ENCODE assay signal across 31 mouse cellular contexts in genomic region chr6:22222087-22222486, GRCm38 (mm10).
DNase-seq lines count a peak whose midpoint lies in the region; ATAC-seq and TF ChIP-seq lines count a peak whose summit lies in the region.
"Had no signal": no experiment of that assay in that cellular context is flagged by ENCODE, and none has a peak within 500 bp of the region (broad histone marks: within the 10 kb centered on the region; RNA-seq: fewer than 3 reads in every experiment).

No protein-coding gene starts in this region.

- H3K36me3 ChIP-seq in liver, embryonic 15.5 days (replicated peaks), result no peaks in the 10 kb centered on the region
- H3K36me3 ChIP-seq in liver, embryonic 16.5 days (ENCODE audit: control insufficient read depth, insufficient read depth), result no peaks in the 10 kb centered on the region
- peaks cover 26% of the 10 kb centered on the region for H3K36me3 ChIP-seq in embryonic facial prominence, embryonic 10.5 days (replicated peaks)
- H3K36me3 ChIP-seq in kidney, embryonic 14.5 days (ENCODE audit: control insufficient read depth, insufficient read depth, low read length), result peaks cover 3% of the 10 kb centered on the region; the same call in 1 of the 2 replicates
- H3K36me3 ChIP-seq: hindbrain, embryonic 10.5 days; hindbrain, embryonic 15.5 days had no signal

- H3K9ac ChIP-seq in liver, embryonic 15.5 days, result no peak overlapping the region
- no peak overlapping the region for H3K9ac ChIP-seq in liver, embryonic 16.5 days (ENCODE audit: low read depth, low read length)
- H3K9ac ChIP-seq in kidney, embryonic 14.5 days (ENCODE audit: low read depth, low read length), result no peak overlapping the region
- H3K9ac ChIP-seq: forebrain, postnatal 0 days; hindbrain, embryonic 15.5 days; limb, embryonic 15.5 days had no signal

- H3K4me1 ChIP-seq in liver, embryonic 15.5 days (replicated peaks), result no peaks in the 10 kb centered on the region
- H3K4me1 ChIP-seq in liver, embryonic 16.5 days (ENCODE audit: control insufficient read depth, low read depth, low read length), result no peaks in the 10 kb centered on the region
- H3K4me1 ChIP-seq in embryonic facial prominence, embryonic 10.5 days, result no peaks in the 10 kb centered on the region
- no peaks in the 10 kb centered on the region for H3K4me1 ChIP-seq in kidney, embryonic 14.5 days (ENCODE audit: control insufficient read depth, insufficient read depth, low read length)
- H3K4me1 ChIP-seq: hindbrain, embryonic 10.5 days; hindbrain, embryonic 15.5 days had no signal

- no peak overlapping the region for H3K27ac ChIP-seq in liver, embryonic 15.5 days (replicated peaks)
- no peak overlapping the region for H3K27ac ChIP-seq in liver, embryonic 16.5 days (ENCODE audit: low read length)
- H3K27ac ChIP-seq in embryonic facial prominence, embryonic 10.5 days (replicated peaks), result no peak overlapping the region
- no peak overlapping the region for H3K27ac ChIP-seq in gastrocnemius, adult 2 months
- no peak overlapping the region for H3K27ac ChIP-seq in kidney, embryonic 14.5 days (ENCODE audit: low read depth, low read length)
- H3K27ac ChIP-seq: hindbrain, embryonic 10.5 days; hindbrain, embryonic 15.5 days; layer of hippocampus, adult 2 months; limb, embryonic 15.5 days had no signal

- intact Hi-C loops in gastrocnemius, adult 2 months (cut with DNase I), result no loop called here

- H3K4me2 ChIP-seq in liver, embryonic 15.5 days, result no peak overlapping the region
- no peak overlapping the region for H3K4me2 ChIP-seq in liver, embryonic 16.5 days (ENCODE audit: low read depth, low read length)
- H3K4me2 ChIP-seq in kidney, embryonic 14.5 days (replicated peaks; ENCODE audit: low read depth, low read length), result no peak overlapping the region
- H3K4me2 ChIP-seq: hindbrain, embryonic 15.5 days; limb, embryonic 15.5 days had no signal

- H3K4me3 ChIP-seq in liver, embryonic 15.5 days (replicated peaks), result no peak overlapping the region
- no peak overlapping the region for H3K4me3 ChIP-seq in liver, embryonic 16.5 days (ENCODE audit: low read depth, low read length)
- no peak overlapping the region for H3K4me3 ChIP-seq in embryonic facial prominence, embryonic 10.5 days
- no peak overlapping the region for H3K4me3 ChIP-seq in gastrocnemius, adult 2 months
- H3K4me3 ChIP-seq in kidney, embryonic 14.5 days (ENCODE audit: low read length), result no peak overlapping the region
- H3K4me3 ChIP-seq: erythroblast, embryonic 14.5 days; hindbrain, embryonic 10.5 days; hindbrain, embryonic 15.5 days; layer of hippocampus, adult 2 months; limb, embryonic 15.5 days had no signal

- no peak for TF ChIP-seq CTCF in gastrocnemius, adult 2 months (IDR thresholded peaks at IDR 0.05)

- peak; percentile 40; the same call in 1 of the 2 replicates for ATAC-seq in liver, embryonic 15.5 days (ENCODE audit: insufficient read depth)
- ATAC-seq in liver, embryonic 16.5 days (ENCODE audit: low read depth), result peak; percentile 30; the same call in 1 of the 2 replicates
- ATAC-seq in megakaryocyte progenitor cell, adult 5-6 weeks (replicated peaks; ENCODE audit: poor library complexity), result peak; percentile 98
- no peak for ATAC-seq in kidney, embryonic 14.5 days (ENCODE audit: low FRiP score, low TSS enrichment)
- ATAC-seq: forebrain, postnatal 0 days; inflammation-experienced regulatory T-cells, adult 6 months; Patski had no signal

- 41% methylated on average over 4 of the region's 4 CpGs for WGBS in liver, embryonic 15.5 days (ENCODE audit: insufficient replicate concordance)
- WGBS in liver, embryonic 16.5 days (ENCODE audit: insufficient replicate concordance), result 25% methylated on average over 4 of the region's 4 CpGs
- 87% methylated on average over 4 of the region's 4 CpGs for WGBS in embryonic facial prominence, embryonic 10.5 days
- 89% methylated on average over 4 of the region's 4 CpGs for WGBS in kidney, embryonic 14.5 days

- no peaks in the 10 kb centered on the region for H3K27me3 ChIP-seq in liver, embryonic 15.5 days
- no peaks in the 10 kb centered on the region for H3K27me3 ChIP-seq in liver, embryonic 16.5 days (ENCODE audit: control insufficient read depth, insufficient read depth, low read depth, low read length)
- H3K27me3 ChIP-seq in embryonic facial prominence, embryonic 10.5 days (replicated peaks; ENCODE audit: low read depth, poor library complexity, severe bottlenecking), result no peaks in the 10 kb centered on the region
- H3K27me3 ChIP-seq in kidney, embryonic 14.5 days (ENCODE audit: control insufficient read depth, insufficient read depth, low read length), result no peaks in the 10 kb centered on the region
- H3K27me3 ChIP-seq: hindbrain, embryonic 15.5 days; limb, embryonic 15.5 days; Patski had no signal

- no peaks in the 10 kb centered on the region for H3K9me3 ChIP-seq in liver, embryonic 15.5 days (replicated peaks)
- no peaks in the 10 kb centered on the region for H3K9me3 ChIP-seq in liver, embryonic 16.5 days (replicated peaks; ENCODE audit: control insufficient read depth, low read length)
- H3K9me3 ChIP-seq in embryonic facial prominence, embryonic 10.5 days, result no peaks in the 10 kb centered on the region
- H3K9me3 ChIP-seq in kidney, embryonic 14.5 days (ENCODE audit: control insufficient read depth, low read length), result no peaks in the 10 kb centered on the region
- H3K9me3 ChIP-seq: hindbrain, embryonic 10.5 days; hindbrain, embryonic 15.5 days; limb, embryonic 15.5 days had no signal

- DNase-seq in liver, result no peak
- DNase-seq in MEL-GATA-1-ER (ENCODE audit: extremely low read depth, low read depth), result peak; percentile 1
- no peak for DNase-seq in embryonic facial prominence, embryonic 10.5 days (ENCODE audit: low spot score)
- no peak for DNase-seq in gastrocnemius, adult 2 months
- DNase-seq: adrenal gland, postnatal 10 days; B cell, adult 2 months; cerebellum, adult 11-12 months; cerebellum, adult 9-11 months; forebrain, postnatal 0 days; gastrocnemius, postnatal 10 days; heart, postnatal 14 days; kidney, adult 8-10 months; kidney, postnatal 25 days; lung, adult 2 months; lung, postnatal 14 days; midbrain, embryonic 14.5 days; right cerebral cortex, adult 18-20 months; spleen, adult 18-20 months; thymus, adult 18-20 months; thymus, postnatal 36 days had no signal
